Mouse (Mus musculus) megakaryocyte, embryonic 14.5 days (primary cell): Measurements from ENCODE around the gene Sorcs2. TPM values are rescaled to one million over a fixed set of nuclear protein-coding genes. Genes with fewer than 3 reads are reported as not detected.

Experiments
- H3K27me3 ChIP-seq: replicated peaks from 2 replicates; pipeline ENCODE3; 2012; ENCODE audit warnings: inconsistent platforms
- H3K36me3 ChIP-seq: replicated peaks from 2 replicates; pipeline ENCODE3; 2012; ENCODE audit warnings: low read length, inconsistent platforms, mixed read lengths
- H3K4me1 ChIP-seq: 2 replicates; pipeline ENCODE4 v1.6.1; 2012; ENCODE audit warnings: inconsistent platforms
- H3K4me3 ChIP-seq: replicated peaks from 2 replicates; pipeline ENCODE3; 2012; ENCODE audit warnings: moderate library complexity, mild to moderate bottlenecking, inconsistent platforms
- H3K9me3 ChIP-seq: 2 replicates; pipeline ENCODE4 v1.6.1; 2012; ENCODE audit warnings: inconsistent platforms
- FLI1 ChIP-seq: IDR thresholded peaks from 2 replicates; pipeline ENCODE4 v1.6.1; 2012; ENCODE audit warnings: low read length, inconsistent platforms, mixed read lengths
- GATA1 ChIP-seq: IDR thresholded peaks from 3 replicates; pipeline ENCODE4 v1.6.1; 2012; ENCODE audit warnings: mixed read lengths, low read length, inconsistent platforms, borderline replicate concordance
- polyA plus RNA-seq: library from polyadenylated mRNA; stranded (reverse); fragments of >175 nt; gene quantifications from 2 replicates; pipeline ENCODE4 v1.2.3, GENCODE M21; 2012; ENCODE audit warnings: low replicate concordance; ENCODE audit not compliant: insufficient read depth

Sorcs2 gene
- polyA plus RNA-seq, 1 experiment, result not detected

- no peak overlapping the region for H3K4me3 ChIP-seq
- H3K9me3 ChIP-seq, result no peaks in the 10 kb centered on the region
- no peaks in the 10 kb centered on the region for H3K4me1 ChIP-seq
- no peaks in the 10 kb centered on the region for H3K36me3 ChIP-seq
- H3K27me3 ChIP-seq, result peaks cover 63% of the 10 kb centered on the region
- TF ChIP-seq GATA1 (no peak), FLI1 (no peak)
These were observed 80.1 kb downstream of the Sorcs2 start for GRCm38 (mm10) chr5:36317641-36318368.

- Histone ChIP-seq H3K27me3 (peaks cover 52% of the 10 kb centered on the region), H3K36me3 (no peaks in the 10 kb centered on the region), H3K9me3 (no peaks in the 10 kb centered on the region), H3K4me1 (no peaks in the 10 kb centered on the region), H3K4me3 (no peak overlapping the region)
- no peak for TF ChIP-seq GATA1
- TF ChIP-seq FLI1, result no peak
These were observed 82.8 kb downstream of the Sorcs2 start for GRCm38 (mm10) chr5:36315106-36315505.

GRCm38 (mm10) chr5:36313353-36314079, 84.4 kb downstream of the Sorcs2 start:
- peak overlapping the region; percentile 51 for H3K4me3 ChIP-seq
- H3K4me1 ChIP-seq, result no peaks in the 10 kb centered on the region
- H3K36me3 ChIP-seq, result no peaks in the 10 kb centered on the region
- H3K9me3 ChIP-seq, result no peaks in the 10 kb centered on the region
- peaks cover 58% of the 10 kb centered on the region for H3K27me3 ChIP-seq
- TF ChIP-seq FLI1 (no peak), GATA1 (no peak)

GRCm38 (mm10) chr5:36312926-36313325, 85.0 kb downstream of the Sorcs2 start:
- Histone ChIP-seq H3K9me3 (no peaks in the 10 kb centered on the region), H3K36me3 (no peaks in the 10 kb centered on the region), H3K4me1 (no peaks in the 10 kb centered on the region), H3K27me3 (peaks cover 60% of the 10 kb centered on the region), H3K4me3 (no peak overlapping the region)
- no peak for TF ChIP-seq FLI1
- TF ChIP-seq GATA1, result no peak

GRCm38 (mm10) chr5:36304299-36304980, 93.5 kb downstream of the Sorcs2 start:
- Histone ChIP-seq H3K4me1 (no peaks in the 10 kb centered on the region), H3K9me3 (no peaks in the 10 kb centered on the region), H3K27me3 (peaks cover 52% of the 10 kb centered on the region), H3K4me3 (no peak overlapping the region), H3K36me3 (no peaks in the 10 kb centered on the region)
- TF ChIP-seq FLI1, result no peak
- TF ChIP-seq GATA1, result no peak

GRCm38 (mm10) chr5:36301166-36301565, 96.8 kb downstream of the Sorcs2 start:
- H3K4me3 ChIP-seq, result no peak overlapping the region
- H3K9me3 ChIP-seq, result no peaks in the 10 kb centered on the region
- peaks cover 57% of the 10 kb centered on the region for H3K27me3 ChIP-seq
- no peak for TF ChIP-seq GATA1
- TF ChIP-seq FLI1, result no peak
- H3K36me3 ChIP-seq, result no peaks in the 10 kb centered on the region
- H3K4me1 ChIP-seq, result no peaks in the 10 kb centered on the region

- peaks cover 67% of the 10 kb centered on the region for H3K27me3 ChIP-seq
- TF ChIP-seq GATA1 (no peak), FLI1 (no peak)
- no peaks in the 10 kb centered on the region for H3K4me1 ChIP-seq
- H3K9me3 ChIP-seq, result no peaks in the 10 kb centered on the region
- H3K36me3 ChIP-seq, result no peaks in the 10 kb centered on the region
- H3K4me3 ChIP-seq, result no peak overlapping the region
These were observed 99.9 kb downstream of the Sorcs2 start for GRCm38 (mm10) chr5:36298049-36298448.

- Histone ChIP-seq H3K27me3 (peaks cover 65% of the 10 kb centered on the region), H3K4me1 (no peaks in the 10 kb centered on the region), H3K9me3 (no peaks in the 10 kb centered on the region), H3K36me3 (no peaks in the 10 kb centered on the region), H3K4me3 (no peak overlapping the region)
- TF ChIP-seq GATA1 (no peak), FLI1 (no peak)
These were observed 100.7 kb downstream of the Sorcs2 start for GRCm38 (mm10) chr5:36297246-36297645.

GRCm38 (mm10) chr5:36293109-36293900, 104.6 kb downstream of the Sorcs2 start:
- no peak for TF ChIP-seq GATA1
- TF ChIP-seq FLI1, result no peak
- Histone ChIP-seq H3K36me3 (no peaks in the 10 kb centered on the region), H3K9me3 (no peaks in the 10 kb centered on the region), H3K4me3 (no peak overlapping the region), H3K27me3 (peaks cover 67% of the 10 kb centered on the region), H3K4me1 (no peaks in the 10 kb centered on the region)
